Mouse (Mus musculus): Measurements from ENCODE around the gene Gm21943.
"Not testable (repeated sequence)": the region's sequence is repeated elsewhere in the genome, so short reads cannot be mapped to it uniquely, and the experiment has no call there.

Gene Gm21943

GRCm38 (mm10) chrY:57533644-57534043 is at the start of gene Gm21943:
Gm21943 (minus strand) TSS chrY:57533744.
- not testable (repeated sequence) for DNase-seq (ENCODE audit: low spot score)

All from retina, embryonic 14.5 days (tissue).